Comparison of ENCODE assay signal across 30 mouse cellular contexts in genomic region chr19:24034367-24034766, GRCm38 (mm10). TPM values are rescaled to one million over a fixed set of nuclear protein-coding genes. Genes with fewer than 3 reads are reported as not detected.
"Had no signal": no experiment of that assay in that cellular context is flagged by ENCODE, and none has a peak within 500 bp of the region (broad histone marks: within the 10 kb centered on the region; RNA-seq: fewer than 3 reads in every experiment).

No protein-coding gene starts in this region.

- H3K27ac ChIP-seq: embryonic facial prominence, embryonic 10.5 days; embryonic facial prominence, embryonic 12.5 days; embryonic facial prominence, embryonic 13.5 days; embryonic facial prominence, embryonic 15.5 days; forebrain, embryonic 12.5 days; forebrain, embryonic 13.5 days; forebrain, embryonic 15.5 days; gastrocnemius, adult 2 months had no signal

- ATAC-seq: forebrain, embryonic 13.5 days; forebrain, embryonic 14.5 days; forebrain, embryonic 15.5 days; forebrain, embryonic 16.5 days; forebrain, postnatal 0 days had no signal

- H3K9ac ChIP-seq: embryonic facial prominence, embryonic 12.5 days; embryonic facial prominence, embryonic 13.5 days; embryonic facial prominence, embryonic 15.5 days; forebrain, embryonic 12.5 days; forebrain, embryonic 13.5 days; forebrain, embryonic 15.5 days; forebrain, postnatal 0 days had no signal

- H3K4me3 ChIP-seq: embryonic facial prominence, embryonic 10.5 days; embryonic facial prominence, embryonic 12.5 days; embryonic facial prominence, embryonic 13.5 days; embryonic facial prominence, embryonic 15.5 days; erythroblast, embryonic 14.5 days; forebrain, embryonic 10.5 days; forebrain, embryonic 12.5 days; forebrain, embryonic 13.5 days; forebrain, embryonic 15.5 days; gastrocnemius, adult 2 months; heart, adult 2 months had no signal

- H3K9me3 ChIP-seq: embryonic facial prominence, embryonic 10.5 days; embryonic facial prominence, embryonic 12.5 days; embryonic facial prominence, embryonic 13.5 days; embryonic facial prominence, embryonic 15.5 days; forebrain, embryonic 10.5 days; forebrain, embryonic 12.5 days; forebrain, embryonic 13.5 days; forebrain, embryonic 15.5 days had no signal

- H3K36me3 ChIP-seq: embryonic facial prominence, embryonic 10.5 days; embryonic facial prominence, embryonic 12.5 days; embryonic facial prominence, embryonic 13.5 days; embryonic facial prominence, embryonic 15.5 days; forebrain, embryonic 10.5 days; forebrain, embryonic 12.5 days; forebrain, embryonic 15.5 days had no signal

- DNase-seq: cerebellum, adult 18-20 months; cerebellum, adult 2 months; cerebellum, adult 8-10 months; cerebellum, adult 9-10 months; cerebellum, adult 9-11 months; cerebellum, postnatal 10 days; cerebellum, postnatal 14 days; cerebellum, postnatal 25 days; cerebellum, postnatal 36 days; forebrain, postnatal 0 days; gastrocnemius, adult 2 months; gastrocnemius, postnatal 10 days; gastrocnemius, postnatal 14 days; gastrocnemius, postnatal 25 days; gastrocnemius, postnatal 36 days; heart, adult 18-20 months; heart, adult 2 months had no signal

- H3K4me2 ChIP-seq: embryonic facial prominence, embryonic 12.5 days; embryonic facial prominence, embryonic 13.5 days; embryonic facial prominence, embryonic 15.5 days; forebrain, embryonic 12.5 days; forebrain, embryonic 13.5 days; forebrain, embryonic 15.5 days had no signal

RNA-seq across cellular contexts. Expression of gene Fam189a2, which starts 3.5 kb away (rescaled TPM):
- total RNA-seq: common myeloid progenitor, adult 5-6 weeks; granulocyte monocyte progenitor cell, adult 5-6 weeks had no signal
- polyA plus RNA-seq: erythroblast, embryonic 14.5 days had no signal
